Mouse (Mus musculus): ENCODE measurements around the gene Styx. TPM values are rescaled to one million over a fixed set of nuclear protein-coding genes. Genes with fewer than 3 reads are reported as not detected.

The Styx gene
- polyA plus RNA-seq, 1 experiment, result 20.9 TPM

DNA sequence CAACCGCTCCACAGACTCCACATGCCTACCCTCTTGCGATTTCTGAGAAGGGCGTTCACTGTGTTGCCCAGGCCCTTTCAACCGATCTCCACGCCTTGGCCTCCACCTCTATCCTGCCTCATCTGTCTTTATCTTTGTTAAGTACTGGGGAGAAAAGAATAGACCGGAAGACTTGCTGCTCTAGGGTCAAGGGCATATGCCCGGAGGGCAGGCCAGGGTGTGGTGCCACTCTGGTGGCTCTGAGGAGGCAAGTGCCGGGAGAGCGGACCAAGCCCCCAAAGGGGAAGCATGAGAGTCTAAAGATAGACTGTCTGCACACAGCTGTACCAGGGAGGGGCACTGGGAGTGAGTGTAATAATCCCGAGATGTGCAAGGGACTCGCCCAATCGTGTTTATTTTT is 94.6 kb downstream of the Styx start:
- Histone ChIP-seq H3K27ac (ENCODE audit: insufficient read depth, low read length) (no peak overlapping the region), H3K4me1 (ENCODE audit: control insufficient read depth, insufficient read depth, low read length) (peaks cover 10% of the 10 kb centered on the region), H3K4me3 (ENCODE audit: insufficient read depth, low read length) (no peak overlapping the region)
- TF ChIP-seq POLR2A (IDR thresholded peaks at IDR 0.05; ENCODE audit: low read depth, low read length), result no peak
- no peak for TF ChIP-seq CTCF (IDR thresholded peaks at IDR 0.05; ENCODE audit: borderline replicate concordance, insufficient read depth, low read length)

GRCm38 (mm10) chr14:45446777-45447176 is 95.9 kb downstream of the Styx start:
- Histone ChIP-seq H3K4me1 (ENCODE audit: control insufficient read depth, insufficient read depth, low read length) (peaks cover 10% of the 10 kb centered on the region), H3K4me3 (ENCODE audit: insufficient read depth, low read length) (no peak overlapping the region), H3K27ac (ENCODE audit: insufficient read depth, low read length) (no peak overlapping the region)
- TF ChIP-seq CTCF (IDR thresholded peaks at IDR 0.05; ENCODE audit: borderline replicate concordance, insufficient read depth, low read length) (no peak), POLR2A (IDR thresholded peaks at IDR 0.05; ENCODE audit: low read depth, low read length) (no peak)

DNA sequence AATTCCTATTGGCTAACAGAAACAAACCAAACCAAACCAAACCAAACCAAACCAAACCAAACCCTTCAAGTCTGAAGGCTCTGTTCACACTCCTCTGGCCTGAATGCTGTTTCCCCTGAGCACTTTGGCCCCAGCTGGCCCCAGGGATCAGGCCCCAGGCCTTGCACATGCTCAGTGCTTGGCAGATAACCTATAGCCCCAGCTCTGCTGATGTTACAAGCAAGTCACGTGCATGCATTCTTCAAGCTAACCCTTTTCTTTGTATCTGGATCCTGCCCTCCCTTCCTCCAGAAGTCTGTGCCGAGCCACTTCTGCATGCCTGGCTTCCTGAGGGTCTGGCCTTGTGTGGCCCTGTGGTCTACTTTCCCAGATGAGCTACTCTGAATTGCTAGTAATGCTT is 100.2 kb downstream of the Styx start:
- no peaks in the 10 kb centered on the region for H3K4me1 ChIP-seq (ENCODE audit: control insufficient read depth, insufficient read depth, low read length)
- H3K4me3 ChIP-seq (ENCODE audit: insufficient read depth, low read length), result no peak overlapping the region
- H3K27ac ChIP-seq (ENCODE audit: insufficient read depth, low read length), result no peak overlapping the region
- TF ChIP-seq POLR2A (IDR thresholded peaks at IDR 0.05; ENCODE audit: low read depth, low read length) (no peak), CTCF (IDR thresholded peaks at IDR 0.05; ENCODE audit: borderline replicate concordance, insufficient read depth, low read length) (no peak)

DNA sequence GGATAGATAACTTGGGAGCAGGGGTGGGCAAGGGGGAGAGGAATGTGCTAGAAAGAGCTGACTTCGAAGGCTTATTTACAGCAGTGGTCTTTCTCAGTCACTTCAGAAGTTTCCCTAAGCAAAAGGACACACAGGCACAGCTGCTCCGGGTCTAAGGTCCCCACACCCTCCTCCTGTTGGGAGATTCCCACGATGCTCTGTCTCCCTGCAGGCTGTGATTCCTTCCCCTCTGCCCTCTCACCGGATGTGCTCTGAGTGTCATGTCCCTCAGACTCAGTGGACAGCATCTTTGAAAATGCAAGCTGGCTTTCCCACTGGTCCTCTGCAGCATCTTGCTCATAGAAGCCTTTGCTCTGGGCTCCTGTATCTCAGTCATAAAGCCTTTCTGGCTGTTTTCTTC is 101.3 kb downstream of the Styx start:
- no peak overlapping the region for H3K27ac ChIP-seq (ENCODE audit: insufficient read depth, low read length)
- H3K4me3 ChIP-seq (ENCODE audit: insufficient read depth, low read length), result no peak overlapping the region
- TF ChIP-seq POLR2A (IDR thresholded peaks at IDR 0.05; ENCODE audit: low read depth, low read length) (no peak), CTCF (IDR thresholded peaks at IDR 0.05; ENCODE audit: borderline replicate concordance, insufficient read depth, low read length) (no peak)
- H3K4me1 ChIP-seq (ENCODE audit: control insufficient read depth, insufficient read depth, low read length), result no peaks in the 10 kb centered on the region; the same call in 1 of the 2 replicates

GRCm38 (mm10) chr14:45452861-45453512 is 102.1 kb downstream of the Styx start:
- no peaks in the 10 kb centered on the region; the same call in 1 of the 2 replicates for H3K4me1 ChIP-seq (ENCODE audit: control insufficient read depth, insufficient read depth, low read length)
- H3K27ac ChIP-seq (ENCODE audit: insufficient read depth, low read length), result no peak overlapping the region
- no peak overlapping the region for H3K4me3 ChIP-seq (ENCODE audit: insufficient read depth, low read length)
- TF ChIP-seq CTCF (IDR thresholded peaks at IDR 0.05; ENCODE audit: borderline replicate concordance, insufficient read depth, low read length), result no peak
- TF ChIP-seq POLR2A (IDR thresholded peaks at IDR 0.05; ENCODE audit: low read depth, low read length), result no peak

DNA sequence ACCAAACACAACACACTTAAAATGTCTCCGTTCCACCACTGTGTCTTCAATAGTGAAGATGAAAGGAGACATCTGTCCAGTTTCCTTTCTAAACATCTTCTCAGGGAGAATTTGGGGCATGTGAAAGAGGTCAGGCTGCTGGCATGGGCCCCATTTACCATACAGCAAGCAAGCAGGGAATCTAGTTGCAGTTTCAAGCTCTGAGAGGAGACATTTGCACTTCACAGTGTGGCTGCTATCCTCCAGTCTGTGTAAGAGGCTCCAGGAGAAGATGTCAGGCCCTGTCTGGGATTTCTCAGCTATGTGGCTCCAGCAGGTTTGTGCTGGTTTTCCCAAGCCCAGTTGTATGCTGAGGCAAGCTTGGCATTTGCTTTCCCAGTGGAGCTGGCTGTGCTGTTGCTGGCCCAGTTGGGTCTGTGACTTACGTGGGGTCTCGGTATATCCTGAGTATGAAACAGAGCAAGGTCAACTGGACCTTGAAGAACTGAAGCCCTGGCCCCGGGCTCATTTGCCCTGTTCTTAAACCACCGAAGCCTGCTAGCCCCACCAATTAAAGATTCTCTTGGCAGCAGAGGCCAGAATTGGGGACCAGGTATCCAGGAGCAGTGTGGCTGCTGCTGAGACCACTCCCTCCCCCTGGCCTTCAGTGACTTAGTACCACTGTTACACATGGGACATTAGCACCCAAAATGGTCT is 102.8 kb downstream of the Styx start:
- TF ChIP-seq CTCF (IDR thresholded peaks at IDR 0.05; ENCODE audit: borderline replicate concordance, insufficient read depth, low read length), result no peak
- no peak for TF ChIP-seq POLR2A (IDR thresholded peaks at IDR 0.05; ENCODE audit: low read depth, low read length)
- Histone ChIP-seq H3K27ac (ENCODE audit: insufficient read depth, low read length) (no peak overlapping the region), H3K4me1 (ENCODE audit: control insufficient read depth, insufficient read depth, low read length) (no peaks in the 10 kb centered on the region; the same call in 1 of the 2 replicates)

DNA sequence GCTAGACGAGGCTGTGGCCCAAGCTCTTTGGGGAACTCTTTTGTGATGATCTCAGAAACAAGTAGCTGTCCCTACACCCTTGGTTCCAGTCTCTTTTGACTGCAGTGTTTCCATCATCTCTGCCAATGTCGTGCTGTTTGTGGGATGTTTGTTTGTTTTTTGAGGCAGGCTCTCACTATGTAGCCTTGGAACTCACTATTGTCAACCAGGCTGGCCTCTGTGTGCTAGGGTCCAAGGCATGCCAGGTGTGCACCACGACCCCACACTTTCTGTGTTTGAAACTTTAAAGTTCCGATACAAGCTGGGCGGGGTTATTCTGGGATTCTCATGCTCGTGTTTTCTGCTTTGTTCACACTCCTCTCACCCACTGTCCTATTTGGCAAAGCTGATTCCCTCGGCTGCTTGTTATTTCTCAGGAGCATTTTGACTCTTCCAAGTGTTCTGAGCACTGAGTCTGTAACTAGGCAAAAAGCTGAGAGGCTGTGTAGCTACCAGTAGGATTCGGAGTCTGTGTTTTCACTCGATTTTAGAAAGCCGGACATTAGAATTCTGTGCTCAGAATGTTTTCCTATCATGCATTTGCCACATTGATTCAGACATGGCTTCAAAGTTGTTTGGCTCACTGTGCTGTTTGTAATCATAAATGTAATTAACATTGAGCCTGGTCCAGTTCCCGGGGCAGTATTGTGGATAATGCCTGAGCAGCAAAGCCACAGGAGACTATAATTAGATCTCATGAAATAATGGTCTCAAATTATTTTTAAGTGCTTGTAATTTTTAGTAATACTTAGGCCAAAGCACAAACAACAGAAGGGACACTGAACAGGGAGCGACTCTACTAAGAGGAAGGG is 105.0 kb downstream of the Styx start:
- Histone ChIP-seq H3K4me3 (ENCODE audit: insufficient read depth, low read length) (no peak overlapping the region), H3K27ac (ENCODE audit: insufficient read depth, low read length) (no peak overlapping the region), H3K4me1 (ENCODE audit: control insufficient read depth, insufficient read depth, low read length) (no peaks in the 10 kb centered on the region; the same call in 1 of the 2 replicates)
- TF ChIP-seq CTCF (IDR thresholded peaks at IDR 0.05; ENCODE audit: borderline replicate concordance, insufficient read depth, low read length), result no peak
- TF ChIP-seq POLR2A (IDR thresholded peaks at IDR 0.05; ENCODE audit: low read depth, low read length), result no peak

More for the DNA sequence above, 102.8 kb downstream of the Styx start:
- H3K4me3 ChIP-seq (ENCODE audit: insufficient read depth, low read length), result no peak overlapping the region

DNA sequence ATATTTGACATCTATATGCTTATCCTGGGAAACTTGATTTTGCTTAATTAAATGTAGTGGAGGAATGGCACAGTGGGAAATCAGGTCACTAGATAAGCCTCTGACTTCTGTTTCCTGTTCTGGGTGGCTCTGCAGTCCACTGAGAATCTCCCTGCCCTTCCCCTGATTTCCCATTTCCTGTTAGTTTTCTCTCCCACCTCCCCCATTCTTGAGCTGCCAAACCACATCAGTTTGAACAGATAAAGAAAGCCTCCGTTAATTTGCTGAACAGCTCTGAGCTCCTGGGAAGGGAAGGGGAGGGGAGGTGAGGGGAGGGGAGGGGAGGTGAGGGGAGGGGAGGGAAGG is 105.6 kb downstream of the Styx start:
- no peak overlapping the region for H3K4me3 ChIP-seq (ENCODE audit: insufficient read depth, low read length)
- no peaks in the 10 kb centered on the region; the same call in 1 of the 2 replicates for H3K4me1 ChIP-seq (ENCODE audit: control insufficient read depth, insufficient read depth, low read length)
- H3K27ac ChIP-seq (ENCODE audit: insufficient read depth, low read length), result no peak overlapping the region
- TF ChIP-seq POLR2A (IDR thresholded peaks at IDR 0.05; ENCODE audit: low read depth, low read length) (no peak), CTCF (IDR thresholded peaks at IDR 0.05; ENCODE audit: borderline replicate concordance, insufficient read depth, low read length) (no peak)

GRCm38 (mm10) chr14:45457003-45457402 is 106.1 kb downstream of the Styx start:
- H3K4me1 ChIP-seq (ENCODE audit: control insufficient read depth, insufficient read depth, low read length), result no peaks in the 10 kb centered on the region; the same call in 1 of the 2 replicates
- no peak for TF ChIP-seq CTCF (IDR thresholded peaks at IDR 0.05; ENCODE audit: borderline replicate concordance, insufficient read depth, low read length)
- TF ChIP-seq POLR2A (IDR thresholded peaks at IDR 0.05; ENCODE audit: low read depth, low read length), result no peak
- no peak overlapping the region for H3K27ac ChIP-seq (ENCODE audit: insufficient read depth, low read length)
- no peak overlapping the region for H3K4me3 ChIP-seq (ENCODE audit: insufficient read depth, low read length)

All from embryonic fibroblast, embryonic 13.5 days (primary cell).